Mouse (Mus musculus) lung, postnatal 0 days (tissue): ENCODE results near the gene Slitrk5. TPM values are rescaled to one million over a fixed set of nuclear protein-coding genes. Genes with fewer than 3 reads are reported as not detected.

Source experiments
- ATAC-seq: fragments of 200-750 bp; cut with Nextera tagmentation; 2 replicates; pipeline ENCODE4 v1.8.0; 2017; ENCODE audit warnings: moderate library complexity
- DNase-seq: peaks from one replicate; pipeline ENCODE4 v3.0.0-alpha.2; 2016; ENCODE audit warnings: low spot score
- H3K27ac ChIP-seq: fragments of 300-500 bp; sonication (generic); 2 replicates; pipeline ENCODE4 v1.5.1; 2014; ENCODE audit warnings: antibody characterized with exemption, mild to moderate bottlenecking, low read length, mixed read lengths
- H3K27me3 ChIP-seq: fragments of 300-500 bp; sonication (generic); replicated peaks from 2 replicates; pipeline ENCODE4 v1.6.1; 2014; ENCODE audit warnings: low read length, mixed read lengths; ENCODE audit not compliant: insufficient read depth
- H3K36me3 ChIP-seq: fragments of 300-500 bp; sonication (generic); 2 replicates; pipeline ENCODE4 v1.6.1; 2014; ENCODE audit warnings: low read length, mixed read lengths; ENCODE audit not compliant: insufficient read depth
- H3K4me1 ChIP-seq: fragments of 300-500 bp; sonication (generic); 2 replicates; pipeline ENCODE4 v1.6.1; 2014; ENCODE audit warnings: antibody characterized with exemption, low read depth, low read length, mixed read lengths; ENCODE audit not compliant: insufficient read depth
- H3K4me2 ChIP-seq: fragments of 300-500 bp; sonication (generic); replicated peaks from 2 replicates; pipeline ENCODE4 v1.6.1; 2014; ENCODE audit warnings: low read depth, mild to moderate bottlenecking, low read length, moderate library complexity, mixed read lengths
- H3K4me3 ChIP-seq: fragments of 300-500 bp; sonication (generic); 2 replicates; pipeline ENCODE4 v1.5.1; 2014; ENCODE audit warnings: low read depth, low read length
- H3K9ac ChIP-seq: fragments of 300-500 bp; sonication (generic); replicated peaks from 2 replicates; pipeline ENCODE4 v1.6.1; 2014; ENCODE audit warnings: low read depth, mild to moderate bottlenecking
- H3K9me3 ChIP-seq: fragments of 300-500 bp; sonication (generic); 2 replicates; pipeline ENCODE4 v1.6.1; 2016; ENCODE audit warnings: low read length, mixed read lengths
- CTCF ChIP-seq: IDR thresholded peaks from 2 replicates; pipeline ENCODE4 v1.5.1; 2016; ENCODE audit warnings: antibody characterized with exemption, mild to moderate bottlenecking
- EP300 ChIP-seq: IDR thresholded peaks from 2 replicates; pipeline ENCODE4 v1.6.1; 2016; ENCODE audit warnings: antibody characterized with exemption, mild to moderate bottlenecking, control low read depth
- WGBS: fragments of 180-500 bp; shearing (Covaris S2); extraction: QIAGEN DNeasy Blood & Tissue Kit; methylation state at CpG from one replicate; pipeline ENCODE4 v1.1.7; 2014; 5-methylcytosine and 5-hydroxymethylcytosine counted together
- polyA plus RNA-seq: library from polyadenylated mRNA; unstranded; fragments of >200 nt; fragmentation: Nextera tagmentation; extraction: Ambion mirVana; gene quantifications from 2 replicates; pipeline ENCODE4 v1.2.1, GENCODE M21; 2015

Slitrk5 gene
- 0.02 and 0.07 TPM in 2 replicates for polyA plus RNA-seq

DNA sequence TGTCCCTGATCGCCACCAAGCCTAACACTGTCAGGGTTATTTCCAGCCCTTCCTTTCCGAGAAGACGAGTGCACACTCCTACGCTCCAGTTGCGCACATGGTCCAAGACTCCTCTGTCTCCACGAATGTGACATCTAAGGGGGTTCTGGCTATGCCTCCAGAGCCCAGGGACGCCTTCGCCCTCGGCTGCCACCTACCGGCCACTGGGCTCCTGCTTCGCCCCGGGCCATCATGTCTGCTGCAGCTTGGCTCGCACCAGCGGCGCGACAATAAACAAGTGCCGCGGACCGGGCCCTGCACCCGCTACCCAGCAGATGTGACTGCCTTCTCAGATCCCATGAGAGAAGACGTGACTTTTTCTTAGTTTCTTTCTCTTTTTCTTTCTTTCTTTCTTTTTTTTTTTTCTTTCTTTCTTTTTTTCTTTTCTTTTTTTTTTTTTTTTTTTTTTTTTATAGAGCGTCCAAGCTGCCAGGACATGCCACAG is at the start of gene Slitrk5:
TSS of gene Slitrk5 (plus strand) at position 434 of the 484 bp plus-strand sequence.
- Histone ChIP-seq H3K36me3 (no peaks in the 10 kb centered on the region), H3K4me2 (peak within 1 kb of the TSS; percentile 99), H3K27ac (no peak within 1 kb of the TSS), H3K9me3 (no peaks in the 10 kb centered on the region), H3K9ac (no peak within 1 kb of the TSS), H3K4me3 (peak within 1 kb of the TSS; percentile 53), H3K27me3 (peaks cover 8% of the 10 kb centered on the region; the same call in 1 of the 2 replicates), H3K4me1 (no peaks in the 10 kb centered on the region; the same call in 1 of the 2 replicates)
- WGBS, result under 1% methylated on average over 22 of the region's 22 CpGs
- TF ChIP-seq CTCF (peak; percentile 86), EP300 (no peak)
- ATAC-seq (peak; percentile 78), DNase-seq (peak; percentile 65)

DNA sequence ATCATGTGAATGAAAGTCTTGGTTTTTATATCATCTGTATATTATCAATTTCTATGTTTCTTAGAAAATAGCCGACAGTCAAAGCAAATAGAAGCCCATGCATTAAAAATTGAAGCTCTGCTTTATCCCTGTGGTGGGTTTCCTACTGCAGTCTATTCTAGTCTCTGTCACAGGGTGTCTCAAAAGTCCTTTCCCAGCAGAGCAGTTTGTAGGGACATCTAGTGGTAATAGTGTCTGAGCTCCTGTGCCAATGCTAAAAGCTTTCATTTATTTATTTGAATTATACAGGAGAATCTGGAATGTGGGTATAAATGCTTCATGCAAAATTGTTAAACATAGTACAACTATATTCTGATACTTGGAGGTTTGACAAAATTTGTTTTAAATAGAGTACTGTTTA is 2.0 kb upstream of the Slitrk5 start:
- 42% methylated on average over 1 of the region's 1 CpGs for WGBS
- H3K9me3 ChIP-seq, result no peaks in the 10 kb centered on the region
- ATAC-seq (no peak), DNase-seq (no peak)
- TF ChIP-seq EP300 (no peak), CTCF (no peak)
- H3K4me3 ChIP-seq, result no peak overlapping the region
- H3K27ac ChIP-seq, result no peak overlapping the region
- H3K4me2 ChIP-seq, result no peak overlapping the region
- no peaks in the 10 kb centered on the region; the same call in 1 of the 2 replicates for H3K4me1 ChIP-seq
- peaks cover 8% of the 10 kb centered on the region; the same call in 1 of the 2 replicates for H3K27me3 ChIP-seq
- H3K9ac ChIP-seq, result no peak overlapping the region
- no peaks in the 10 kb centered on the region for H3K36me3 ChIP-seq

DNA sequence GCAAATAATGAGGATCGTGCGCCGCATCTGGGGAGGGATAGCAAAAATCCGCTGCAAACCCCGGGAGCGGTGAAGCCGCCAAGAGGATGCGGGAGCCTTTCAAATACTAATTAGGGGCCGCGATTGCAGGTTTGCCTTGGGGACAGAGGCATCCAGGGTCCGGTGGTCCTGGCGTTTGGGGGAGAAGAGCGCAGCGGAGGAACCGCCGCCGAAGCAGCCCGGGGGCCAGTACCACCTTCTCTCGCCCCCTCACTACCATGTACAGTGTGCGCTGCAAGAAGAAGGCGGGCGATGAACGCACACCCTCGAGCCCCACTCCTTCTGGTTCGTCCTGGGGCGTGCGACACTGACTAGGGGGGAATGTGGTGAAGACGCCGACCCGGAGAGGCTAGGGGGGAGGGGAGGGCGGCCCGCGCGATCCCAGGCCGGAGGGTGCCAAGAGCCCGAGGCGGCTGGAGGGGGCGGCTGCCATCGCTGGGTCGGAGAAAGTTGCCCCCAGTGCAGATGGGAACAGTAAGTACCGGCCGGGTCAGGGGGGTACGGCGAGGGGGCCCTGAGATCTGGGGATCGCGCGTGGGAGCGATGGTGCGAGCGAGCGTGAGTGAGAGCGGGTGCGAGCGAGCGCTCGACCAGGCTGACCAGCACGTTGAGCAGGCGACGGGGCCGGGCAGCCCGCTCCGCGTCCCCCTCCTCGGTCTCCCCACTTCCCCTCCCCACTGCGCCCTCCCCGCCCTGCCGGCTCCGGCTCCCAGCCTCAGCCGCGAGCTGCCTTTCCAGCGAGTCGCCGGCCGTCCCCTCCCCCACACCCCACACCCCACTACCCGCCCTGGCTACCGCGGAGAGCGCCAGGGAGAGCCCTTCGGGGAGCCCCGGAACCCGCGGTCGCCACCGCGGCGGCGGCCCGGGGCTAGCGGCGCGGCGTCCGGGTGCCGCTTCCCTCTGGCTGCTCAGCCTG is 591 bp downstream of the Slitrk5 start:
- Histone ChIP-seq H3K4me2 (peak overlapping the region; percentile 99), H3K4me1 (no peaks in the 10 kb centered on the region; the same call in 1 of the 2 replicates), H3K4me3 (peak overlapping the region; percentile 53), H3K36me3 (no peaks in the 10 kb centered on the region), H3K27me3 (peaks cover 15% of the 10 kb centered on the region), H3K9ac (no peak overlapping the region), H3K9me3 (no peaks in the 10 kb centered on the region), H3K27ac (no peak overlapping the region)
- 1% methylated on average over 70 of the region's 94 CpGs for WGBS
- TF ChIP-seq CTCF, result no peak
- no peak for TF ChIP-seq EP300
- ATAC-seq (peak; percentile 62), DNase-seq (no peak)

DNA sequence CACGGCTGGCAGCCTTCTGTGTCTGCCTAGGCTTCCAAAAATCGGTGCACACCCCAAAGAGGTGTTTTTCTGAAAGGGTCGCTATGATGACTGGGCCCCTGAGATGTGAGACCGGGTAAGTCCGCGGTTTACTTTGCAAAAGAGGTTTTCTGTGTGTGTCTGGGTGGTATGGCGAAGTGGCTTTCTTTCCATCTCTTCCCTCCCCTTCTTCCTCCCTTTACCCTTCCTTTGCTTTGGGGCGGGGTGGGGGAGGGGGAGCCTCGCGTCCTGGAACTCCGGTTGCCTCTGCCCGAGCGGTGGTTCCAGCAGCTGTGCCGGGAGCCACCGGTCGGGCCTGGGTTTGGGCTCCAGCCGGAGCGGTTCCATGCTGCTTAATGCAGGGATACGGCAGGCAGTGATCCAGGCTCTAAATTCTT is 1.3 kb downstream of the Slitrk5 start:
- Histone ChIP-seq H3K36me3 (no peaks in the 10 kb centered on the region), H3K27me3 (peaks cover 22% of the 10 kb centered on the region), H3K4me1 (no peaks in the 10 kb centered on the region; the same call in 1 of the 2 replicates), H3K9ac (no peak overlapping the region), H3K4me3 (peak overlapping the region; percentile 53), H3K4me2 (peak overlapping the region; percentile 99), H3K27ac (no peak overlapping the region), H3K9me3 (no peaks in the 10 kb centered on the region)
- WGBS, result under 1% methylated on average over 19 of the region's 19 CpGs
- ATAC-seq (no peak), DNase-seq (no peak)
- no peak for TF ChIP-seq CTCF
- TF ChIP-seq EP300, result no peak

DNA sequence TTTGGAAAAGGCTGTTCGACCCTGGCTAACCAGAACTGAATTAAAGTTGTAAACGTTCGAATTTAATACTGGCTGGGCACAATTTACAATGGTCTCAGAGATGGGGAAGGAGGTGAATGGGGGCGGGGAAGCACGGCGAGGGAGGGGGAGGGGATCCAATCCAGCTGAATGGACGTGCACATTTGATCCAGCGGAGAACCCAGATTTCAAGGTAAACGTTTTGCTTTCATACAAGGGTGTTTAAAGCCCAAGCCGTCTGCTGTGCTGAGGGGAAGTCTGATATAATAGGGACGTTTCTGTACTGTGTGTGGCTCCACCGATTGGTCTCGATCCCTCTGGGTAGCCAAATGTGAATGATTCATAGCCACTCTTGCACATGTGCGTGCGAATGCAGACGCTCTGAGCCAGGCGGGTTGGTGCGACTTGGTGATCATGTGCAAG is 2.0 kb downstream of the Slitrk5 start:
- Histone ChIP-seq H3K27me3 (peaks cover 23% of the 10 kb centered on the region), H3K9me3 (no peaks in the 10 kb centered on the region), H3K4me3 (peak overlapping the region; percentile 53; the same call in 1 of the 2 replicates), H3K4me1 (no peaks in the 10 kb centered on the region; the same call in 1 of the 2 replicates), H3K27ac (no peak overlapping the region), H3K4me2 (peak overlapping the region; percentile 99; the same call in 1 of the 2 replicates), H3K9ac (no peak overlapping the region), H3K36me3 (no peaks in the 10 kb centered on the region)
- ATAC-seq (no peak), DNase-seq (no peak)
- TF ChIP-seq EP300 (no peak), CTCF (no peak)
- under 1% methylated on average over 18 of the region's 18 CpGs for WGBS

DNA sequence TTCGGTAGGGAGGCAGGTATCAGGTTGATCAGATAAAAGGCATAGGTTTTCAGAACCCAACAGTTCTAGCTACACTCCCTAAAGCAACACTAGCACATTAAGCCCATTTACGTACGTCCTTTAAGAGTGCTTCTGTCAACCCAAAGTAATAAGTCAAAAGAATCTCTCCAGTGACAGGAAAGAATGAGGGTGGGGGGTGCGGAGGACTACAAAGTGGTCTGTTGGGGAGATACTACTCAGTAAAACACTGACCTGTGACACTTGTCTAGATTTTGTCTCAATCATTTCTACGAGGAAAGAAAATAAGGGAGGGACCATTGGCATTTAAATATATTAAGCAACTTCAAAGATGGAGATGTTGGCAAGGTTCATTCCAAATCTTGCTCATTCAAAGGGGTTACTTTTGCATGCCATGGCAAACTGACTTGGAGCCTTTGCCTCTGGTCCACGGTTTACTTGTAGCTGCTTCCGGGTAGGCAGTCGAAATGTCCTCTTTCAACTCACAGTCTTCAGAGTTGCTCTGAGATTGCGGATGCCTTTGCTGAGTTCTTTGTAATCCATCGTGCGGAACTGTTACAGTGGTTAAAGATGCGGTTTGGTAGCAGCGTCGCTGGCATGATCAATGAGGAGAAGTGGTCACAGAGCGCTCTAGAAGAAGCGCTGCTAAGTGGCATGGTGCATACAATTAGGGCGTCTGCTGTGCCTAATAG is 2.6 kb downstream of the Slitrk5 start:
- DNase-seq (no peak), ATAC-seq (no peak)
- H3K9ac ChIP-seq, result no peak overlapping the region
- H3K27ac ChIP-seq, result no peak overlapping the region
- H3K27me3 ChIP-seq, result peaks cover 23% of the 10 kb centered on the region
- TF ChIP-seq CTCF (no peak), EP300 (no peak)
- 7% methylated on average over 17 of the region's 17 CpGs for WGBS
- H3K4me1 ChIP-seq, result no peaks in the 10 kb centered on the region; the same call in 1 of the 2 replicates
- H3K36me3 ChIP-seq, result no peaks in the 10 kb centered on the region
- H3K4me3 ChIP-seq, result no peak overlapping the region
- no peak overlapping the region for H3K4me2 ChIP-seq
- H3K9me3 ChIP-seq, result no peaks in the 10 kb centered on the region
